Mouse (Mus musculus) kidney, postnatal 4 days (tissue): ENCODE measurements around the gene Slc16a9.
"Not testable (repeated sequence)": the region's sequence is repeated elsewhere in the genome, so short reads cannot be mapped to it uniquely, and the experiment has no call there.

Source experiments
- DNase-seq, 2 experiments: peaks; one replicate each; pipeline ENCODE4 v3.0.0; 2021; ENCODE audit warnings: mixed read lengths in 2 of 2

Gene Slc16a9

DNA sequence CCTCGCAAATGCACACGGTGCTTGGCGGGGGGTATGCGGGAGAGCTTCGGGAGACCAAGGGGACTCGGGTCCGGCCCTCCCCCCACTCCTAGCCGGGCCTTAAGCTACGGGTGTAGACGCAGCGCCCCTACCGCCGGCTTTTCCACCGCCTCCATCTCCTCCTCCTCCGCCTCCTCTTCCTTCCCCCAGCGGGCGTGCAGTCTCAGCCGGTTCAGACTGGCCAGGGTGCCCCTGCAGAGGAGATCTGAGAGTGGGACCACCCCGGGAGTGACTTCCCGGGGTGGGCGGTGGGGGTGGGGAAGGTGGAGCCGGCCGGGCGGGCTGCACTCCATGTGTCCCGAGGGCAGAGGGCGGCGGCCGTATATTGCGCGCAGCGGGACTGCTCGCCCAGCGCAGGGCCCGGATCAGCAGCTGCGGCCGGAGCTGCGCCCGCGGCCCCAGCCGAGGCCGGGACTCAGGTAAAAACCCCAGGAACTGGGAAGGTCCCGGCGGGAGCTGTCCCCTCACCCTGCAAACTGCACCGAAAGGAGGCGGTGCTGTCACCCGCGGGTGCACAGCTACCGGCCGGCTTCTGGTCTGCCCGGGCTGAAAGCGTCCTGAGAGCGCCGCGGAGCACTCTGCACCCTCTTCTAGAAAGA lies at the start of gene Slc16a9:
Gene Slc16a9 (plus strand): TSS at position 180 of the 638 bp plus-strand sequence.
- DNase-seq: peak; percentile 85 to 91

DNA sequence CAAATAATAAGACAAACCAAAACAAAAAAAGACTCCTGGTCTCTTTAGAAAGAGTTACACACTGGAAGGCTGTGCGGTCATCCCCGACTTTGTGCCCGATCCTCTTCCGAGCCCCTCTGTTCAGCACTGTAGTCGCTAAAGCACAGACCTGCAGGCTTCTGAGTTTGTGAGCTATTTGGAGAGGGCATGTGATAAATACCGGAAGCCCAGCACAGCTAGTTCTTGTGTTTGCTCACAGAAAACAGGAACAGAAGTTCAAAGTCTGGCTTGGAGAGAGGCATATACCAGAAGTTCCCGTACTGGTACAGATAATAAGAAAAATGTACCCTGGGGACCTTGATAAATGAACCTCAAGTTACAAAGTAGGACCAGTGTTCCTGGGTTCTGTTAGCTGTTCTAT lies 49.6 kb upstream of the Slc16a9 start:
- no peak for DNase-seq

DNA sequence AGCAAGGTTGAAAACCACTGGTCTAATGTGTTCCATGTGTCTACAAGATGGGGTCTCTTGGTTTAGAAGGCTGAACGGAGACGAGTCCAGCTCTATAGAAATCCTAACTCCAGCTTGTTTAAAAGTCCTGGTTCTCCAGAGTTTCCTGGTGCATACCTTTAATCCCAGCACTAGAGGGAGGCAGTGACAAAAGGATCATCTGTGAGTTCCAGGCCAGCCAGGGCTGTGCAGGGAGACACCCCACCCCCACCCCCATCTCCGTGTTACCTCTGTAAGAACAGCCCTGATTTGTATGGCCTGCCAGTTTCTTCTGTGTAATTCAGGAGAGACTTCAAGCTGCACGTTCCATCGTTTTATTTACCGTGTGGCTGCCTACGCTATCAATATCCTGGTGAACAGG lies 49.1 kb upstream of the Slc16a9 start:
- peak in 1 of 2 experiments; percentile 58 for DNase-seq

DNA sequence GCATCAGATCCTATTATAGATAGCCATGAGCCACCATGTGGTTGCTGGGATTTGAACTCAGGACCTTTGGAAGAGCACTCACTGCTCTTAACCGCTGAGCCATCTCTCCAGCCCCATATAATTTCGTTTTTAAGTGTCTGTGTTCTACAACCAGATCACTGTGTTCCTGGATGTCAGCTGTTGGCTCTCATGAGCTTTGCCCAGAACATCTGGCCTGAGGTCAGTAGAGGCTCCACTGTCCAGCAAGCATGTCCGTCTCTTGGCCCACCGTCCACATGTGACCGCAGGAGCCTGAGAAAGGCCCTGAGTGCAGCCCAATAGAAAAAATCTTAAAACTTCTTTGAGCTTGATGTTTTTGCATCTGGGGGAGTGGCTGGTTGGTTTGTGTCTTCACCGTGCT lies 48.2 kb upstream of the Slc16a9 start:
- DNase-seq: no peak

DNA sequence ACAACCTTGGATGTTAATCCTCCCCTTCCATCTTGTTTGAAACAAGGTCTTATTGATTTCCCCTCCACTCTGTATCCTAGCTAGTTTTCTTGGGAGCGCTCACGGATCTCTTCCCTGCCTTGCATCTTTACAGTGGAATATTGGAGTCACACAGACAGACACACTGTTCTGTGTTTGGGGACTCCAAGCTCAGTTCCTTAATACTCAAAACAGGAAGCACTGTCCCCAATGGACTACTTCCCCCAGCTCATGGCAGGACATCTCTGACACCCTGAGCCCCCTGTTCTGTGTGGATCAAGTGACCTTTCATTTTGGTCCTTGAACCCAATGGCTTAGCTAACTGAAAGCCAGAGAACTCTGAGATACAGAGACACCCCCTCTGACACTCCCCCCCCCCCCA lies 47.3 kb upstream of the Slc16a9 start:
- DNase-seq: no peak

DNA sequence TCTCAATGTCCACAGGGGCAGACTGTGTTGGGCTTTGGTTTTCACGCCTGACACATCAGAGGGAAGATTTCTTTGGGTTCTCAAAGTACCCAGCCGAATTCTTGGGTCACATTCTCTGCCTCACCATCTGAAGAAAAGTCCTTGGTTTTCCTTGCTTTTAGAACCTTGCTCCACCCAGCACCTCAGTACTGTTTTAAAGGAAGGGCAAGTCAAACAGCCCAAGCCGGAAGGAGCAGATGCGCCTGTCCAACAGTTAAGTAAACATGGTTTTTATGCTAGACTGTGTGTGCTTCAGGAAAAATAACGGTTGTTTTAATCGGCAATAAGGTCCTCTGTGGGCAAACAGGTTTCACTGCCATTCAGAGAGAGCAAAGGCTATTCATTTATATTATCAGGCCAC lies 46.9 kb upstream of the Slc16a9 start:
- no peak for DNase-seq

DNA sequence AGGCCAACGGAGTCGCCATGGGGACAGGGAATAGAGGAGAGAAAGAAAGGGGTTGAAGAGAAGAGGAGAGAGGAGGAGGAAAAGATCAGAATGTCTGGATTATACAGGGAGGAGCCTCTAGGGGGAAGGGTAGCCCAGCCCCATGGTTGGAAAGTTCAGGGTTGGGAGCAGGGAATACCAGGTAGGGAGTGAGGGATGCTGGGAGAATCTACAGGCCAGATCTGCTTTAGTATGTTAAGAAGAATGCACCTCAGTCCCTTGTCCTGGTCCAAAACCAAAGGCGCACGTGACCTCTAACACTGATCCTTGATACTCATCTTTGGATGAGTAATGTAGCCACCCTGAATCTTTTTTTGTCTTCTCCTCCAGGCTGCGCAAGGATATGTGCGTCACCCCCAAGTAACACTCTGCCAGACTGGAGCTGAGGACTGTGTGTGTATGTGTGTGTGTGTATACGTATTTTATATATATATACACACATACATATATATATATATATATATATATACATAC lies 45.9 kb upstream of the Slc16a9 start:
- no peak for DNase-seq

DNA sequence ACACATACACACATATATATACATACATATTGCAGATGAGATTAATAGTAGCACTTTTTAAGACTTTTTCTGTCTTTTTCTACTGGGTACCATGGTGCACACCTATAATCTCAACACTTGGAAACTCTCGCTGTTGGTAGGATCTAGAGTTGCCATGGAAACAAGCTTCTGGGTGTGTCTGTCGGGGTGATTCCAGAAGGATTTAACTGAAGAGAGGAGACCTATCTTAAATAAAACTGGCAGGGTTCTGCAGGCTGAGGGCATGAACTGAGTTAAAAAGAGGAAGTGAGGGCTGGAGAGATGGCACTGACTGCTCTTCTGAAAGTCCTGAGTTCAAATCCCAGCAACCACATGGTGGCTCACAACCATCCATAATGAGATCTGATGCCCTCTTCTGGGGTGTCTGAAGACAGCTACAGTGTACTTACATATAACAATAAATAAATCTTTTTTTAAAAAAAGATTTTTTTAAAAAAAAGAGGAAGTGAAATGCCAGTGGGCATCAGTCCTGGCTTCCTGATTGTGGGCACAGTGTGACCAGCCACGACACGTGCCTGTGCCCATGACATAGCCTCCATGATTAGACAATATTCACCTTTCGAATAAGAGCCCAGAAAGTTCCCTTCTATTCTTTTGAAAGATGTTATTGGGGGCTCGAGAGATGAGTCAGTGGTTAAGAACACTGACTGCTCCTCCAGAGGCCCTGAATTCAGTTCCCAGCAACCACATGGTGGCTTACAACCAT lies 45.3 kb upstream of the Slc16a9 start:
- DNase-seq: no peak

DNA sequence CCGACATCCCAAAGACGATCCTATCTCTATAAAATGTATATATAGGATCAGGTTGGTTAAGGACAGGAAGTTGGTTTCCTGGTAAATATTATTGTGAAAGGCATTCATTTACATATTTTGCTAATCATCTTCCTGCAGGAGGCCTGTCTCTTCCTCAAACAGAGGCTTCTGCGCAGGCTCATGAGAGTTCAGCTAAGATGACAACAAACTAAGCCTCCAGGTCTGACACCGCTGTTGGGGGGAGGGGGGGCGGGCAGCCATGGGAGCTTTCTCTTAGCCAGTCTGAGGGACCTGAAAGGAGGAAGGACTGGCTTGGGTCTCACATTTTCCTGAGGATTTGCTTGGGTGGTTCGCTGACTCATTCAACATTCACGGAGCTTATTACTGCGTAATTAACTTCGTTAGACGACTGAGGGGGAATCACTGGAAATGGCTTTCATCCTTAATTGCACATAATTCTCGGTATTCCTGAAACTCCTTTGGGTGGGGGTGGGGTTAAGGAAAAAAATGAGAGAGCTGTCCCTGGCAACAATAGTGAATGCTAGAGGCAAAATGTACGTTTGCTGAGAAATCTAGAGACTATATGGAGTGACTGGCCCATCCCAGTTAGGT lies 43.9 kb upstream of the Slc16a9 start:
- no peak for DNase-seq

DNA sequence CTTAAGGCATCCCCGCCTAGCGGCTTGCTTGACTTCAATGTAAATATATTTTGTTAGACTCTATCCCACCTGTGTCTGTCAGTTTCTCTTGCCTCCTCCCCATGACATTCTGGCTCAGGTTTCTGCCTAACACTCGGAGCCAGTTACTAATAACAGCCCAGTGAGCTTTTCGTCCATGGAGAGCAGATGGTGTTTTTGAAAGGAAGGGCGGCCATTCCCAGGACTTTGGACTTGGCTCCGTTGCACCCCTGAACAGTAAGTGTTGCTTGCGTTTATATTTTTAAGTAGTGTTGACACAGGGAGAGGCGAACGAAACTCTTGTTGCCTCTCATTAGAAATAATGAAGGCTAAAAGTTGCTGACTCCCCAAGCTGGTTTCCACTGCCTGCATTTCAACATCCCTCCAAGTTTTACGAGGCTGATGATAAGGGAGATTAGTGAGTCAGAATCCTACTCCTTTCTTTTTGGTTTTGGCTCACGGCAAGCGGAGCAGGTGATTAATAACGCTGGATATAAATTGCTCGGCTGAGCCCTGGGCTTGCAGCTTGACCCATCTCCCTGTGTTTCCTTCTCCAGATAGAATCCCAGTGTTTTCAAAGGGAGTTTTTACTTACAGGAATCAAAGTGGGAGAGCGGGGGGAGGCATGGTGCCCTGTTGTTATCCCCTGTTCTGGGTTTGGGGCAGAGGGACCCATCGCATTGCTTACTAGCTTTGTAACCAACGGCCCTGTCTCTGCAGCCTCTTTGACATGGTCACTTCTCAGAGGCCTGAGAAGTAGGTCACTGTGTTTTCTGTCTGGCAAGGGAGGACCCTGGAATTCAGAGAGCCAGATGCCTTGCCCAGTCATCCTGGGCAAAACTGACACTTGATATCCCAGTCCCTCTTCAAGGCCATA lies 40.1 kb upstream of the Slc16a9 start, which contains the start of gene Mrln:
Gene Mrln (plus strand): TSS at position 160 of the 895 bp plus-strand sequence.
- no peak for DNase-seq

DNA sequence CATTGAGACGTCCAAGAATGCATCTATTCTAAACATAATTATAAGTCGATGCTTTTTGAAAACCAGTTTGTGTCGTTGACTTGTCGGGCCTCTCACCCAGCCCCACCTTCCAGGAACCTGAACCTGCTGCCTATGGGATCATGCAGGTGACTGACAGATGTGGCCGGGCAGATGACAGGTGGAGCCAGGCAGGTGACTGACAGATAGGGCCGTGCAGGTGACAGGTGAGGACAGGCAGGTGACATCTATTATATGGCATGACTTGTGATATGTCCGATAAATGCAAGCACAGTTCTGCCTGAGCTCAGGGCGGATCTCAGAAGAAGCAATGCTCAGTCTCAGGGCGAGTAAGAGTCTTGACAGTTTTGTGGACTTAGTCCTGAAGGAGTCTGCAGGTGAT lies 33.6 kb upstream of the Slc16a9 start:
- no peak for DNase-seq

DNA sequence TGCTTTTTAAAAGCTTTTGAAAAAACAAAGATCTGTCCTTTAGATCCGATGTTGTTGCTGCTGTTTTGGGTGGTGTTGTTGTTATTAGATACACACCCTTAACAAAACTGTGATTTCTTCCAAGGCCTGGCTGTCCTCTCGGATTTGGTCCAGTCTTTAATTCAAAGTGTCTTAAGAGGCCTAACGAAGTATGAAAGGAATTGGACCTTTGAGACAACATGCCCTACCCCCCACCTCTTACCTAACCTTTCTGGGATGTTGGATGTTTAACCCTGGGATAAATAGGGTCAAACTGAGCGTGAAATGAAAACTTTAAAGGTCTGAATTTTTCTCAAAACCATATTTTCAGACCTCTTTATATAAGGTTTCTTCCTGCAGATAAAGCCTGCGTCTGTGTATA lies 23.9 kb upstream of the Slc16a9 start:
- no peak for DNase-seq

DNA sequence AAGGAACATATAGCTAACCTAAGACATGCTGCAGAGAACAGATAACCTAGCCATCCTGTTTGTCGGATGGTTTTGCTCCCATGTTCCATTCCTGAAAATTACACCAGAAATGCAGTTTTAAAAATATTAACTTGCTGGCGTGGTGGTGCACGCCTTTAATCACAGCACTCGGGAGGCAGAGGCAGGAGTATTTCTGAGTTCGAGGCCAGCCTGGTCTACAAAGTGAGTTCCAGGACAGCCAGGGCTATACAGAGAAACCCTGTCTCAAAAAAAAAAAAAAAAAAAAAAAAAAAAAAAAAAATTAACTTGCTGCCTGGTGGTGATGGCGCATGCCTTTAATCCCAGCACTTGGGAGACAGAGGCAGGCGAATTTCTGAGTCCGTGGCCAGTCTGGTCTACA lies 22.7 kb upstream of the Slc16a9 start:
- not testable (repeated sequence) for DNase-seq

DNA sequence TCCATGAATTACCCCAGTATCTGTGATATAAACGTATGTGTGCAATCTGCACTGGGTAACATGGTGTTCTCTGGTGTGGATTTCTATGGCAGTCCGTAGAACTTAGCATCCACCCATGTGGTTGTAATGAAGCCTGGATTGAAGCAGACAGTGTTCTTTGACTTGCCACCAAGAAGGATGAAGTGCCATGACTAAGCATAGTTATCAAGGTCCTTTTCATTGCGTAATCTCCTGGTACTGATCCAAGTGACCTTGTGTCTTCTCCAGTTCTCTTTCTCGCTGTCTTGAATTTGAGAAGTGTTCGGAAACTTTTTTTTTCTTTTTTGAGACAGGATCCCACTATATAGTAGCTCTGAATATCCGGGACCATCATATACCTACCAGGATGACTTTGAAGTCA lies 20.3 kb upstream of the Slc16a9 start:
- DNase-seq: no peak

DNA sequence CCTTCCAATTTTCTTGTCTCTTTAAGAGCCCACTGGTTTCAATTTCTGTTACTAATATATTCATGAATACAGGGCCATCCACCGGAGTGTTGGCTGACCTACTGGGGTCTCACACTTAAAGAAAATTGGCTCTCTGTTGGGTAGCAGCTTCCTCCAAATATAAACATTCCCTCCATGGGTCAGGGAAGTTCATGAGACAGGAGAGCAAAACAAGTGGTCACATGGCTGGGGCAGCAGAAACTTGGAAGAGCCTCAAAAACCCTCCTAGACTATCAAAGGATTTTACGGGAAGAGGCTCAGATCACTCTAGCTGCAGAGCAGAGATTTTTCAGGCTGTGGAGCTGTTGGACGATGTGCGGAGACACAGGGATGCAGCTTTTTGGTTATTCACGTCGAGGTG lies 19.1 kb upstream of the Slc16a9 start:
- DNase-seq: no peak

DNA sequence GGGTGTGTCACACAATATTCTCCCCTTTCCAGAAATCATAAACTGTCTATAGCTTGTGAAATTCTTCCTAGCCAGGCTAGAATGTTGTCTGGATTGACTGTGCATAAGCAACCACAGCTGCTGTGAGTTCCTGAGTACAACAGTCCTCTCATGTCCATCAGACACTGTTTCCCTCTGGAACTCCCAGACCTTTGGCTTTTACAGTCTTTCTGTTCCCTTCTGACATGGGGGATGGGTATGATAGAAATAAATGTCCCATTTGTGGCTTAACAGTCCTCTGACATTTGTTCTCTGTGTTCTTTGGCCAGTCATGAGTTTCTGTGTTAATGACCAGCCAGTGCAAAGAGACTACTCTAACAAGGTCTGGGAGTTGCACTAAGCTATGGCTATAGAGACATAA lies 18.3 kb upstream of the Slc16a9 start:
- no peak for DNase-seq

DNA sequence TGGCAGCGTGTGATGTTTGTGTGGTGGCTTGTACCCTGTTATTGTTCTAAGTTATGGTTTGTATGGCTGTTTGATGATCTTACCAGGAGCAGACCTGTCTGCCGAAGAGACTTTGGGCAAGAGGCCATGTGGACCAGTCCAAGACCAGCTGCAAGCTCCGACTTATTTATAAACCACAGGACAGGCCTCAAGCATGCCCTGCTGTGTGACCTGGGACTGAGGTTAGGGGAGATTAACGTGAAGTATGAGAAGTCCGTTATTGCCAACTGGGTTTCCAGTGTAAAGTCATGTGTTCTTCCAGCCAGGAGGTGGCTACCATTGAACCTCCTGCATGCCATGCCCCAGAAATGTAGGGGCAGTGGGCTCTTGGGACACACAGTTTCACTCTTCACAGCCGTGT lies 14.5 kb upstream of the Slc16a9 start:
- no peak for DNase-seq

DNA sequence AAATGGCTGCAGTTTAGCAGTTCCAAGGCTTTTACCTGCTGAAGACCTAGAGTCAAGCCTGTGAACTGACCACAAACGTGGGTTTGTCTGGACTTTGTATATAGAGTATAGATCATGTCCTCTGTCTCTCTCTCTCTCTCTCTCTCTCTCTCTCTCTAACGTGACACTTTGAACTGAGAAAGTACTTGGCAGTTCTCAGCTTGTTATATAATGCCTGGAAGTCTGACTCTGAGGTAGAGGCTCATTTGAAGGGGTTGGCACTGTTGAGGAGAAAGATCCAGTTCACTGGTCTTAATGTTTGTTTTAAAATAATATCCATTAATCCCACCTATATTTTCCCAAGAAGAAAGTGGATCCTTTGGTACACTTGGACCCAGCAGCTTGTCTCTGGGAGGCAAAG lies 7.0 kb upstream of the Slc16a9 start:
- DNase-seq: no peak

DNA sequence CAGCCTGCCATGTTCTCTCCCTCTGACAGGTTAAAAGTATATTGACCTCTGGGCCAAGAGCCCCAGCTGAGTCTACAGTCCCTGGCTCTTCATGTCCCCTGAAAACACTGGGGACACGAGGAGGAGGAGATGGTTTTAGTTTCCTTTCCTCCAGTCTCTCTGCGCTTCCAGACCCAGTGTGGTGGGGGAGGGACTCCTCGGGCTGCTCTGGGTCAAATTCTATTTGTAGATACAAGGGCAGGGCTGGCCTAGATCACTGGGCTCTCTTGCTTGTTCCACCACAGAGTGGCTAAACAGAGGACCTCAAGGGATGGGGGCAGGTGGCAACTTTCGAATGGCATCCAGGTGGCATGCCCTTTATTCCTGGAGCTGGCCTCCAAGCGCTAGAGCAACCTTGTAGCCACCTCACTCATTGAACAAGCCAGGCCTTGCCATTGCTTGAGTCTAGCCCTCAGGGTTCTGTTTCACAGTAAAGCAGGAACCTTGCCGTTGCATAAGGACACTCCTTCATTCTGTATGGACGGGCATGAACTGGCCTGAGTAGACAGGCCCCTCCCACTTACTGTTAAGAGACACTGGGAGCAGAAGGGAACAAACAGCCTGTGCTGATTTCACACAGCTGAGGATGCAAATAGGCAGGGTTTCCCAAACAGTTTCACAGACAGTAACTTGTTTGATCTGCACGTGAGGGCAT lies 2.0 kb upstream of the Slc16a9 start:
- DNase-seq: peak in 1 of 2 experiments; percentile 35

DNA sequence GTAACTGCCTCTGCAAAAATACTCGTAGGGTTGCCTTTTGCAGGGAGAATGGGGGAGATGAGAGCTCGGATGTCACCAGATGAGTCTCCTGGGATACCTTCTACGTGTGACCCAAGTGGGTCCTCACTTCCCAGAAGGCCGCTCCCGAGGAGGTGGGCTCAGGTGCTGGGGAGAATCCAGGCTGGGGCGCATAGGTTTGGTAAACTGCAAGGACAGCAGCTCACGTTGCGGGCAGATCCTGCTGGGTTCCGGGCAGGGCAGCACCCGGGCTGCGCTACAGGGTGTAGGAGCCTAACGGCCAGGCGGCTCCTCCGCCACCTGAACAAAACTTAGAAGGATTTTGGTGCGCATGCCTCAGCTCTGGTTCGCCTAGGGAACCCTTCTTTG lies 652 bp downstream of the Slc16a9 start:
- peak; percentile 41 to 55 for DNase-seq

DNA sequence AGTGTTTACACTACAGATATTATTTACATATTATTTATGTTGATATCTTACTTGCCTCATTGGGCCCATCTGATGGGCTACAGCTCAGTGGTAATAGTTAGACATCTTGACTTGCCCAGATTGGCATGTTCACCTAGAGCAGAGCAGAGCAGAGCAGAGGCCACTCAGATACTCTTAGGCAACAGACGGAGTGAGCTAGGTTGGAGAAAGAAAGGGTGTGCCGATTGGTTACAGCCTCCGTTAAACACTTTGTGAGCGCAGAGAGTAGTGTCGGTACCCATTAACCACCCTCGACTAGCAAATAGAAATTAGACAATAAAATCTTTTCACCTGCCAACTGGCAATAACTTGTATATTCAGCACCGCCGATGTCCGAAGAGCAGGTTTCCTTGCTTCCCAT lies 1.2 kb downstream of the Slc16a9 start:
- peak in 1 of 2 experiments; percentile 22 for DNase-seq

DNA sequence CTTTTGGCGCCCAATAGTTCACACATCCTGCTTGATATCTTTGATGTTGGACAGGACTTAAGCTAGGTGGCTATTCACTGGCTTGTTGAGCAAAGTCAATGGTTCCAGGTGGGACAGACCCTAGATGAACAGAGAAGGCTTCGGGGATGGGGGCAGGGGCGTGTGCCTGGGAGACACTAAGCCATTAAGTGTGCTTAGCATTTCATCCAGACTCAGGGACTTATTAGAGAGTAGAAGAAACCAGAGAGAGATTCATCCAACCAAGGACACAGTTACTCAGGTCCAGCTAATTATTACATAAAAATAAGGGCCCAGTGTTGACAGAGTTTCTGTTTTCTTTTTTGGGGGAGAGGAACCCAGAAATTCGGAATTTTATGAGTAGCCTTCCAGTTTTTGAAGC lies 5.5 kb downstream of the Slc16a9 start:
- no peak for DNase-seq
